Mouse (Mus musculus): ENCODE results near the gene Mapk8ip2. TPM values are rescaled to one million over a fixed set of nuclear protein-coding genes. Genes with fewer than 3 reads are reported as not detected.

The Mapk8ip2 gene
- polyA plus RNA-seq, 1 experiment from 2014 or later: 44.1 TPM

GRCm38 (mm10) chr15:89474596-89475292 lies 21.0 kb downstream of the Mapk8ip2 start:
- Histone ChIP-seq H3K36me3 (replicated peaks) (no peaks in the 10 kb centered on the region), H3K9ac (0 out of 2 replicates have a peak overlapping the region, but pooled peaks have one; percentile 69), H3K27me3 (peaks cover 16% of the 10 kb centered on the region; the same call in 1 of the 2 replicates), H3K9me3 (no peaks in the 10 kb centered on the region), H3K4me2 (0 out of 2 replicates have a peak overlapping the region, but pooled peaks have one; percentile 82), H3K27ac (no peak overlapping the region), H3K4me1 (peaks cover 13% of the 10 kb centered on the region), H3K4me3 (replicated peaks) (no peak overlapping the region)
- no peak for ATAC-seq (ENCODE audit: low FRiP score)
- WGBS: 91% methylated on average over 19 of the region's 19 CpGs

- peaks cover 16% of the 10 kb centered on the region; the same call in 1 of the 2 replicates for H3K27me3 ChIP-seq
- 86% methylated on average over 7 of the region's 7 CpGs for WGBS
- no peak overlapping the region for H3K4me3 ChIP-seq (replicated peaks)
- H3K27ac ChIP-seq: no peak overlapping the region
- H3K36me3 ChIP-seq (replicated peaks): no peaks in the 10 kb centered on the region
- no peaks in the 10 kb centered on the region for H3K9me3 ChIP-seq
- ATAC-seq (ENCODE audit: low FRiP score): no peak
- peaks cover 13% of the 10 kb centered on the region for H3K4me1 ChIP-seq
- H3K9ac ChIP-seq: peak overlapping the region; percentile 69
- H3K4me2 ChIP-seq: peak overlapping the region; percentile 82
Observed at GRCm38 (mm10) chr15:89475293-89475600, 21.5 kb downstream of the Mapk8ip2 start.

GRCm38 (mm10) chr15:89475611-89476474 lies 22.1 kb downstream of the Mapk8ip2 start:
- no peaks in the 10 kb centered on the region for H3K36me3 ChIP-seq (replicated peaks)
- H3K9ac ChIP-seq: peak overlapping the region; percentile 69
- H3K9me3 ChIP-seq: no peaks in the 10 kb centered on the region
- peaks cover 13% of the 10 kb centered on the region for H3K4me1 ChIP-seq
- ATAC-seq (ENCODE audit: low FRiP score): peak; percentile 98
- H3K4me2 ChIP-seq: peak overlapping the region; percentile 82
- WGBS: 10% methylated on average over 43 of the region's 44 CpGs
- peaks cover 16% of the 10 kb centered on the region; the same call in 1 of the 2 replicates for H3K27me3 ChIP-seq
- H3K4me3 ChIP-seq (replicated peaks): peak overlapping the region; percentile 58
- H3K27ac ChIP-seq: peak overlapping the region; percentile 66; the same call in 1 of the 2 replicates

- no peak for ATAC-seq (ENCODE audit: low FRiP score)
- WGBS: 8% methylated on average over 5 of the region's 5 CpGs
- Histone ChIP-seq H3K4me3 (replicated peaks) (peak overlapping the region; percentile 58), H3K9me3 (no peaks in the 10 kb centered on the region), H3K4me2 (peak overlapping the region; percentile 82), H3K36me3 (replicated peaks) (no peaks in the 10 kb centered on the region), H3K4me1 (peaks cover 13% of the 10 kb centered on the region), H3K9ac (peak overlapping the region; percentile 69), H3K27ac (peak overlapping the region; percentile 66; the same call in 1 of the 2 replicates), H3K27me3 (peaks cover 16% of the 10 kb centered on the region; the same call in 1 of the 2 replicates)
Observed at GRCm38 (mm10) chr15:89476475-89476815, 22.7 kb downstream of the Mapk8ip2 start.

- Histone ChIP-seq H3K27ac (peak within 1 kb of the TSS; percentile 66; the same call in 1 of the 2 replicates), H3K9ac (peak within 1 kb of the TSS; percentile 69), H3K4me2 (peak within 1 kb of the TSS; percentile 82), H3K4me3 (replicated peaks) (peak within 1 kb of the TSS; percentile 58), H3K27me3 (peaks cover 16% of the 10 kb centered on the region; the same call in 1 of the 2 replicates), H3K36me3 (replicated peaks) (no peaks in the 10 kb centered on the region), H3K9me3 (no peaks in the 10 kb centered on the region), H3K4me1 (peaks cover 13% of the 10 kb centered on the region)
- 29% methylated on average over 9 of the region's 9 CpGs for WGBS
- no peak for ATAC-seq (ENCODE audit: low FRiP score)
Observed at GRCm38 (mm10) chr15:89477091-89477491, 23.4 kb downstream of the Mapk8ip2 start, which contains the start of gene Arsa. Gene Arsa (minus strand): TSS chr15:89477425.

GRCm38 (mm10) chr15:89477806-89478205 lies 24.1 kb downstream of the Mapk8ip2 start:
- Histone ChIP-seq H3K27ac (no peak overlapping the region), H3K4me2 (no peak overlapping the region), H3K9me3 (no peaks in the 10 kb centered on the region), H3K36me3 (replicated peaks) (no peaks in the 10 kb centered on the region), H3K4me3 (replicated peaks) (no peak overlapping the region), H3K9ac (no peak overlapping the region), H3K27me3 (peaks cover 16% of the 10 kb centered on the region; the same call in 1 of the 2 replicates), H3K4me1 (peaks cover 13% of the 10 kb centered on the region)
- ATAC-seq (ENCODE audit: low FRiP score): no peak
- 49% methylated on average over 8 of the region's 8 CpGs for WGBS

GRCm38 (mm10) chr15:89478622-89479021 lies 24.9 kb downstream of the Mapk8ip2 start:
- 86% methylated on average over 3 of the region's 3 CpGs for WGBS
- Histone ChIP-seq H3K4me2 (no peak overlapping the region), H3K9ac (no peak overlapping the region), H3K27me3 (peaks cover 16% of the 10 kb centered on the region; the same call in 1 of the 2 replicates), H3K4me1 (peaks cover 13% of the 10 kb centered on the region), H3K9me3 (no peaks in the 10 kb centered on the region), H3K27ac (no peak overlapping the region), H3K4me3 (replicated peaks) (no peak overlapping the region), H3K36me3 (replicated peaks) (no peaks in the 10 kb centered on the region)
- ATAC-seq (ENCODE audit: low FRiP score): no peak

GRCm38 (mm10) chr15:89480584-89480983 lies 26.9 kb downstream of the Mapk8ip2 start:
- Histone ChIP-seq H3K27ac (no peak overlapping the region), H3K4me1 (peaks cover 9% of the 10 kb centered on the region), H3K4me2 (no peak overlapping the region), H3K9ac (no peak overlapping the region), H3K27me3 (peaks cover 16% of the 10 kb centered on the region; the same call in 1 of the 2 replicates), H3K36me3 (replicated peaks) (no peaks in the 10 kb centered on the region), H3K4me3 (replicated peaks) (no peak overlapping the region), H3K9me3 (no peaks in the 10 kb centered on the region)
- ATAC-seq (ENCODE audit: low FRiP score): no peak
- 88% methylated on average over 8 of the region's 8 CpGs for WGBS

GRCm38 (mm10) chr15:89488182-89488581 lies 34.5 kb downstream of the Mapk8ip2 start:
- H3K4me2 ChIP-seq: no peak overlapping the region
- no peak for ATAC-seq (ENCODE audit: low FRiP score)
- WGBS: 87% methylated on average over 12 of the region's 12 CpGs
- H3K27ac ChIP-seq: no peak overlapping the region
- H3K9ac ChIP-seq: no peak overlapping the region
- H3K36me3 ChIP-seq (replicated peaks): no peaks in the 10 kb centered on the region
- no peak overlapping the region for H3K4me3 ChIP-seq (replicated peaks)
- no peaks in the 10 kb centered on the region for H3K4me1 ChIP-seq
- no peaks in the 10 kb centered on the region for H3K27me3 ChIP-seq
- no peaks in the 10 kb centered on the region for H3K9me3 ChIP-seq

GRCm38 (mm10) chr15:89488611-89489117 lies 35.0 kb downstream of the Mapk8ip2 start:
- Histone ChIP-seq H3K4me1 (no peaks in the 10 kb centered on the region), H3K9ac (no peak overlapping the region)
- 59% methylated on average over 14 of the region's 14 CpGs for WGBS

GRCm38 (mm10) chr15:89494970-89495369 lies 41.3 kb downstream of the Mapk8ip2 start:
- 79% methylated on average over 4 of the region's 4 CpGs for WGBS
- H3K9ac ChIP-seq: no peak overlapping the region
- H3K27ac ChIP-seq: no peak overlapping the region
- H3K4me2 ChIP-seq: no peak overlapping the region
- H3K36me3 ChIP-seq (replicated peaks): no peaks in the 10 kb centered on the region
- ATAC-seq (ENCODE audit: low FRiP score): no peak
- no peaks in the 10 kb centered on the region for H3K9me3 ChIP-seq
- peaks cover 34% of the 10 kb centered on the region for H3K27me3 ChIP-seq
- H3K4me1 ChIP-seq: peaks cover 33% of the 10 kb centered on the region
- no peak overlapping the region for H3K4me3 ChIP-seq (replicated peaks)

More at GRCm38 (mm10) chr15:89488611-89489117, 35.0 kb downstream of the Mapk8ip2 start:
- Histone ChIP-seq H3K4me3 (replicated peaks) (no peak overlapping the region), H3K27me3 (no peaks in the 10 kb centered on the region), H3K36me3 (replicated peaks) (no peaks in the 10 kb centered on the region), H3K9me3 (no peaks in the 10 kb centered on the region), H3K27ac (no peak overlapping the region), H3K4me2 (no peak overlapping the region)
- no peak for ATAC-seq (ENCODE audit: low FRiP score)

- Histone ChIP-seq H3K9ac (no peak overlapping the region), H3K4me1 (peaks cover 40% of the 10 kb centered on the region), H3K27me3 (peaks cover 45% of the 10 kb centered on the region), H3K4me3 (replicated peaks) (no peak overlapping the region), H3K36me3 (replicated peaks) (no peaks in the 10 kb centered on the region), H3K4me2 (no peak overlapping the region), H3K27ac (no peak overlapping the region; the same call in 1 of the 2 replicates), H3K9me3 (no peaks in the 10 kb centered on the region)
- WGBS: 14% methylated on average over 4 of the region's 4 CpGs
- no peak for ATAC-seq (ENCODE audit: low FRiP score)
Observed at GRCm38 (mm10) chr15:89496131-89496530, 42.4 kb downstream of the Mapk8ip2 start.

Measured in forebrain, embryonic 12.5 days (tissue).